Mouse (Mus musculus): Measurements from ENCODE around the gene Tmem141.

DNA sequence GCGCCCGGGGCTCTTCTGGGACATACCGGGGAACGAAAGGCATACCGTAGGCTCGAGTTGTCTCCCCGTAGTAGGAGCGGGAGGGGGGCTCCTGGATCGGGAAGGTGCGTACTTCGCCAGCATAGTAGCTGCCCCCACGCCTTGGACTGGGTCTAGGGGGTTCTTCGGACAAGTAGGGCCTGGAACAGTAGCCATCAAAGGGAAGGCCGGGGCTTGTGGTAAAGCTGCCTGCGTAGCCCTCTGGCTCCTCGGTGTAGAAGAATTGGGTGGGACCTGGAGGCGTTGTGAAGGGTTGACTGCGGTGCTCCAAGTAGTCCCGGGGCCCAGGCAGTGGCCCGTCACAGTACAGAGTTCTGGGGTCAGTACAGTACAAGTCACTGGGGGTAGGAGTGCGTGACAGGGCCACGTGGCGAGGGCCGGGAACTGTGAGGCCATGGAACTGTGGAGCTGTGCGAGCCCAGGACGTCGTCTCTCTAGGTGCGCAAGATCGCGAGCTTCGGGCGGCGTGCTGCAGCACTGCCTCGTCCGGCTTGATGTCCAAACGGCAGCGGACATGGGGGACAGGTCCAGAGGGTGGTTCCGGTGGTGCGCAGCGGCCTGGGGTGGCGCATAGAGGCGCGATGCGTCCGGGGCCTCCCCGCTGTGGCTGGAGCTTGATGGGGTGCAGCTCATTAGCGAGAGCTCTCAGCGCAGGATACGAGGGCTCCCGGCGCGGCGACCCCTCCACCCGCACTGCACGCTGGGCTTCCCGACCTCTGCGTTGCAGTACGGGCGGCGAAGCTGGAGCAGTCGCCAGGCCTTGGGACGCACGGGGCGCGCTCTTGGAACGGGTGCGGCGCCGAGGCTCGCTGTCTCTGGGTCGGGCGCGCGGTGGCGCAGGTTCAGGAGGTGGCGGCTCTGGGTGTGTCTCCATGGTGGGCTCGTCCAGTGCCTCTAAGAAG is 42.7 kb downstream of the Tmem141 start:
- TF ChIP-seq CTCF (IDR thresholded peaks at IDR 0.05; ENCODE audit: low read depth) (no peak), EP300 (optimal IDR thresholded peaks at IDR 0.05) (no peak)
